Mouse (Mus musculus) hindbrain, embryonic 16.5 days (tissue): ENCODE results near the gene Slc13a3. TPM values are rescaled to one million over a fixed set of nuclear protein-coding genes. Genes with fewer than 3 reads are reported as not detected.

Source experiments
- ATAC-seq: fragments of 200-750 bp; cut with Nextera tagmentation; 2 replicates; pipeline ENCODE4 v1.8.0; 2017; ENCODE audit warnings: moderate TSS enrichment, moderate library complexity
- H3K27ac ChIP-seq: fragments of 300-500 bp; sonication (generic); 2 replicates; pipeline ENCODE4 v1.5.1; 2014; ENCODE audit warnings: low read depth, mild to moderate bottlenecking, control low read depth, low read length, moderate library complexity
- H3K27me3 ChIP-seq: fragments of 300-500 bp; sonication (generic); replicated peaks from 2 replicates; pipeline ENCODE4 v1.6.1; 2014; ENCODE audit warnings: low read length; ENCODE audit not compliant: control insufficient read depth, insufficient read depth
- H3K36me3 ChIP-seq: fragments of 300-500 bp; sonication (generic); 2 replicates; pipeline ENCODE4 v1.6.1; 2014; ENCODE audit warnings: mild to moderate bottlenecking, low read length, moderate library complexity, mixed read lengths; ENCODE audit not compliant: control insufficient read depth, insufficient read depth
- H3K4me1 ChIP-seq: fragments of 300-500 bp; sonication (generic); 2 replicates; pipeline ENCODE4 v1.6.1; 2014; ENCODE audit warnings: low read depth, low read length; ENCODE audit not compliant: control insufficient read depth, insufficient read depth
- H3K4me2 ChIP-seq: fragments of 300-500 bp; sonication (generic); 2 replicates; pipeline ENCODE4 v1.6.1; 2014; ENCODE audit warnings: mild to moderate bottlenecking, low read length, control low read depth, moderate library complexity
- H3K4me3 ChIP-seq: fragments of 300-500 bp; sonication (generic); 2 replicates; pipeline ENCODE4 v1.5.1; 2014; ENCODE audit warnings: mild to moderate bottlenecking, low read length, control low read depth, moderate library complexity
- H3K9ac ChIP-seq: fragments of 300-500 bp; sonication (generic); 2 replicates; pipeline ENCODE4 v1.6.1; 2014; ENCODE audit warnings: low read depth, mild to moderate bottlenecking, control low read depth, low read length, moderate library complexity
- H3K9me3 ChIP-seq: fragments of 300-500 bp; sonication (generic); 2 replicates; pipeline ENCODE4 v1.6.1; 2014; ENCODE audit warnings: mild to moderate bottlenecking, low read length, moderate library complexity; ENCODE audit not compliant: control insufficient read depth
- WGBS: fragments of 180-500 bp; shearing (Covaris S2); extraction: QIAGEN DNeasy Blood & Tissue Kit; methylation state at CpG from one replicate; pipeline ENCODE4 v1.1.7; 2014; 5-methylcytosine and 5-hydroxymethylcytosine counted together
- polyA plus RNA-seq: library from polyadenylated mRNA; unstranded; fragments of >200 nt; fragmentation: Nextera tagmentation; extraction: Ambion mirVana; gene quantifications from 2 replicates; pipeline ENCODE4 v1.2.1, GENCODE M21; 2015

Gene Slc13a3
- polyA plus RNA-seq, 1 experiment from 2014 or later, result 11.7 TPM

DNA sequence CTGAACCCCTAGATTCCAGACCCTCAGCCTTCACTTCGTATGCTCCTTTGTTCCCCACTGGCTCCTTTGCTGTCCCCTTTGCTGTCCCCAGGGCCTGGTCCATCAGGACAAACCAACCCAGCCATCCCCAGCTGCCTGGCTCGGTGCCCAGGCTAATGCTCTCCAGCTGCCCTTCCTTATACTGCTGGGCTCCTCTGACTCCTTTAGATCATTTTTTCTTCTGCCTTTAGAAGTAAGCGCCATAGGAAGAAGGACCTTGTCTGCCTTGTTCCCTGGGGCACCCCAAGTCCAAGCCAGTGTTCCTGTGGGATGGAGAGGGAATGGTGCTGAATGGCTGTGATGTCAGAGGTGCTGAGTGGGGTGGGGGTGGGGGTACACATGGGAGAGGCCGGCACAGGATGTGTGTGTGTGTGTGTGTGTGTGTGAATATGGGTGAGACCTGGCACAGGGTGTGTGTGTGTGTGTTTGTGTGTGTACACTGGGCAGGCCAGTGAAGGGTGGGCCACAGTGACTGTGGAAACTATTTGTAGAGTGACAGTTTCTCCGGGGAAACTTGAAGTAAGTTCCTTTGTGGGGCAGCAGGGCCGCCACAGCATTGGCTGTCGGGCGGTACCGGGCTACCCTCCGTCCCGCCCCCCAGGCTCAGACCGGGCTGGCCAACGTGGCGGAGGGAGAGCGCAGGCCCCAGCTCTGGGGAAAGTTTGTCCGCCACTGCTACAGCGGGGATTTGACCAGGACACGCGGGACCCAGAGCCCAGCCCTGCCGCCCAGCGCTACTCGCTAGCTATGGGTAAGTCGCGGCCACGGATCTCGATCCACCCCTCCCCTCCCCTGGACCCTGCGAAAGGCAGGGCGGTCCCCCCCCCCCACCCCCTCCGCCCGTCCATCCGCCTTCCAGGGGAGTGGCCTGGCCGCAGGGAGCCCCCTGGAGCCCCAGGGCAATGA, 30.5 kb upstream of the Slc13a3 start, which contains the start of gene Slc2a10:
Slc2a10 (plus strand) TSS at position 529 of the 945 bp plus-strand sequence.
- H3K36me3 ChIP-seq, result no peaks in the 10 kb centered on the region
- no peaks in the 10 kb centered on the region; the same call in 1 of the 2 replicates for H3K27me3 ChIP-seq
- peak; percentile 83 for ATAC-seq
- peak within 1 kb of the TSS; percentile 51; the same call in 1 of the 2 replicates for H3K27ac ChIP-seq
- H3K4me1 ChIP-seq, result peaks cover 10% of the 10 kb centered on the region
- 4% methylated on average over 29 of the region's 32 CpGs for WGBS
- peak within 1 kb of the TSS; percentile 56 for H3K9ac ChIP-seq
- H3K9me3 ChIP-seq, result no peaks in the 10 kb centered on the region
- H3K4me3 ChIP-seq, result peak within 1 kb of the TSS; percentile 34
- peak within 1 kb of the TSS; percentile 54 for H3K4me2 ChIP-seq

DNA sequence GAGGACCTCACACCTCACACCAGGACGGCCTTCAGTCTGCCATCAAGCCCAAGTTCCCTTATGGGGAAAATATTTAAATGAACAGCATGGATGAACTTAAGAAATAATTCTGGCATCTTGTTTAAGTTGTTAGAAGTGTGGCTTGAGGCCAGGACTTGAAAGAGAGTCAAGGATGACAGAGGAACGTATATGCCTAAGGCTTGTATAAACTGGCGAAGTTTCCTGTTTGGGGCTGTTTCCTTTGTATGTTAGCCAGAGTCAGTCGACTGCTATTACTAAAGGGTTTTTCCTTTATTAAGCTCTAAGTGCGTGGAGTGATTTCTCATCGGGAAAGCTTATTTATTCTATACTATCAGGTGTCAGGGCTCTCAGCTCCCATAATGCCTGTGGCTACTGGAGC, 25.8 kb upstream of the Slc13a3 start:
- Histone ChIP-seq H3K27me3 (no peaks in the 10 kb centered on the region), H3K9ac (no peak overlapping the region), H3K36me3 (no peaks in the 10 kb centered on the region), H3K4me2 (no peak overlapping the region), H3K4me1 (peaks cover 7% of the 10 kb centered on the region), H3K27ac (no peak overlapping the region), H3K4me3 (no peak overlapping the region), H3K9me3 (no peaks in the 10 kb centered on the region)
- ATAC-seq, result no peak
- WGBS, result 76% methylated on average over 6 of the region's 6 CpGs

DNA sequence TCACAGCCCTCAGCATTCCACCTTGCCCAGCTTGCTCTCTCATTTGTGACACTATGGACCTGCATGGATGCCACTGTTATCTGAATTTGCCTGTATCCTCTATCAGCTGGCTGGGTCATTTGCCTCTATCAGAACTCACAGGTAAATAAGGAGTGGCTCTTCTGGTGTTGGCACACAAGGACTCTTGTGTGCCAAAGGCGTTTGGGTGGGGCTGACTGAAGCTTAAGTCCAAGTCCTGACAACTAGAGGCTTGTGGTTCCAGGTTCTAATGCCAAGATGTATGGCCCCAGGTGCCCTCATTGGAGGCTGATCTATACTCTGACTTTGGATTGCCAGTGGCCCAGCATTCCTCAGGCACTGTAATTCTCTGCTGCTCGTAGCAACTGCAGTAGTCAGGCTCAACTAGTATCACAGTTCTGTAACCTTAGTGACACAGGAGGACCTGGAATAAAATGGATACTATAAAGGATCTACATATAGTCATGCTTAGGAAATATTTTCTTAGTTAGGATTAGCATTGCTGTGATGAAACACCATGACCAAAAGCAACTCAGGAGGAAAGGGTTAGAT, 24.8 kb upstream of the Slc13a3 start:
- Histone ChIP-seq H3K27me3 (no peaks in the 10 kb centered on the region), H3K4me3 (no peak overlapping the region), H3K9ac (no peak overlapping the region), H3K36me3 (no peaks in the 10 kb centered on the region), H3K27ac (no peak overlapping the region), H3K4me2 (no peak overlapping the region), H3K9me3 (no peaks in the 10 kb centered on the region), H3K4me1 (peaks cover 7% of the 10 kb centered on the region)
- 85% methylated on average over 2 of the region's 2 CpGs for WGBS
- no peak for ATAC-seq

DNA sequence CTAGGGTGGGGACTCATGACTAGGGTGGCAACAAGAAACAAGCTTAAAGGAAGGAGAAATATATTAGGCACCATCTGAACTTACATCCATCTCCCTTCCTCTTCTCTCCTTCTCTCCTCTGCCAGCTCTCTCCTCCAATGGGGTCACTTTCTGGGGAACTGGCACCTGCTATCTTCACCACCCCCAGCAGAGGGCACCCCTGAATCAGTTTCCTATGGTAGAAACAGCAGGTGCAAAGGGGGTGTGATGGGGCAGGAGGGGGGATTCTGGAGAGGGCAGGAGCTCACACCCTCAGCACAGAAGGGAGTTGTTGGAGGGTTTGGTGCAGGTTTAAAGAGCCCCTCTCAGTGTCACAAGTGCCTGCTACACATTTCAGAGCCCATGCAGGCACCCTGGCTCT, 23.2 kb upstream of the Slc13a3 start:
- H3K4me3 ChIP-seq, result no peak overlapping the region
- no peak for ATAC-seq
- no peaks in the 10 kb centered on the region for H3K36me3 ChIP-seq
- H3K4me1 ChIP-seq, result peaks cover 13% of the 10 kb centered on the region
- H3K4me2 ChIP-seq, result no peak overlapping the region
- no peaks in the 10 kb centered on the region for H3K27me3 ChIP-seq
- H3K27ac ChIP-seq, result no peak overlapping the region
- no peak overlapping the region for H3K9ac ChIP-seq
- no peaks in the 10 kb centered on the region for H3K9me3 ChIP-seq

DNA sequence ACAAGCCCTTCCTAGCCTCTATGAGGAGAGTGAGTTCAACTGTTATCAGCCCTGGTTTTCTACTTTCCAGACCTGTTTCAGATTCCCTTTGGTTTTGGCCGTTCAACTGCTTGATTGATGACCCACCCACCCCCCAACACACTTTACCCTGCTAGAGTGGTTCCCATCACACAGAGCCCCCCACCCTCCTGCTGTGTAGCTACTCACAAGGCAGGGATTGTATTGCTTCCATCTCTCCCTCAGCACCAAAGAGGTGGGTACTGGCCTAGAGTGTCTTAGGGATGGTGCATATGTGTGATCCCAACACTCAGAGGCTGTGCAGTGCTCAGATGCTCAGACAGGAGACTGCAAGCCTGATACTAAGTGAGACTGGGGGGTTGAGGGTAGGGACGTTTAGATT, 21.5 kb upstream of the Slc13a3 start:
- Histone ChIP-seq H3K9ac (no peak overlapping the region), H3K36me3 (peaks cover 11% of the 10 kb centered on the region), H3K27ac (peak overlapping the region; percentile 85), H3K27me3 (no peaks in the 10 kb centered on the region), H3K4me1 (peaks cover 13% of the 10 kb centered on the region), H3K4me2 (peak overlapping the region; percentile 66; the same call in 1 of the 2 replicates), H3K9me3 (no peaks in the 10 kb centered on the region), H3K4me3 (no peak overlapping the region)
- no peak for ATAC-seq
- 41% methylated on average over 2 of the region's 2 CpGs for WGBS

DNA sequence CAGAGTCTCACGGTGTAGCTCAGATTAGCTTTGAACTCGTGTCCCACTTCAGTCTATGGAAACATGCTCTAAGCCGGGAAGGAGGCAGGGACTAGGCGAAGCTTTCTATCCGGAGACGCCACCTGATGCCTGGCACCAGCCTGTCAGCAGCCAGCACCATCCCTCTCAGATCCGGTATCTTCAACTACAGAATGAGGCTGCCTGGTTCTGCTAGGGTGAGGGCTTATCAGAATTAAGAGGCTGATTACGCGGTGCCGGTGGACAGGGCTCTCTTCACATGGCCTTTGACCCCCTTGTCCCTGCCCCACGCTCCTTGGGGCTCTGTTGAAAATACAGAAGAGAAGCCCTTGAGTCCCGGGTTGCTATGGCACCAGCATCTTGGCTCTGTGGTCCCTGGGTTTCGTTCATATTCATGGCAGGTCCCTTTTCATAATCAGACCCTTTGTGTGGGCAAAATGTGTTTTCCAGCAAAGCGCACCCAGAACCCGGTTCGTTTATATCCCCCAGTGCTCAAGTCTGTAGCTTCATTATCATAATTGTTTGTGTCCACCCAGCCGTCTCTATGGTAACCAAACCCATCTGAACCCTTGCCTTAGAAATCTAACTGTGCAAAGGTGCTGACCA, 20.7 kb upstream of the Slc13a3 start:
- peak; percentile 68 for ATAC-seq
- H3K36me3 ChIP-seq, result peaks cover 18% of the 10 kb centered on the region
- peaks cover 13% of the 10 kb centered on the region for H3K4me1 ChIP-seq
- H3K4me2 ChIP-seq, result peak overlapping the region; percentile 66
- peak overlapping the region; percentile 73 for H3K4me3 ChIP-seq
- peak overlapping the region; percentile 85 for H3K27ac ChIP-seq
- H3K9ac ChIP-seq, result peak overlapping the region; percentile 82
- H3K9me3 ChIP-seq, result no peaks in the 10 kb centered on the region
- H3K27me3 ChIP-seq, result no peaks in the 10 kb centered on the region
- WGBS, result 7% methylated on average over 17 of the region's 17 CpGs

DNA sequence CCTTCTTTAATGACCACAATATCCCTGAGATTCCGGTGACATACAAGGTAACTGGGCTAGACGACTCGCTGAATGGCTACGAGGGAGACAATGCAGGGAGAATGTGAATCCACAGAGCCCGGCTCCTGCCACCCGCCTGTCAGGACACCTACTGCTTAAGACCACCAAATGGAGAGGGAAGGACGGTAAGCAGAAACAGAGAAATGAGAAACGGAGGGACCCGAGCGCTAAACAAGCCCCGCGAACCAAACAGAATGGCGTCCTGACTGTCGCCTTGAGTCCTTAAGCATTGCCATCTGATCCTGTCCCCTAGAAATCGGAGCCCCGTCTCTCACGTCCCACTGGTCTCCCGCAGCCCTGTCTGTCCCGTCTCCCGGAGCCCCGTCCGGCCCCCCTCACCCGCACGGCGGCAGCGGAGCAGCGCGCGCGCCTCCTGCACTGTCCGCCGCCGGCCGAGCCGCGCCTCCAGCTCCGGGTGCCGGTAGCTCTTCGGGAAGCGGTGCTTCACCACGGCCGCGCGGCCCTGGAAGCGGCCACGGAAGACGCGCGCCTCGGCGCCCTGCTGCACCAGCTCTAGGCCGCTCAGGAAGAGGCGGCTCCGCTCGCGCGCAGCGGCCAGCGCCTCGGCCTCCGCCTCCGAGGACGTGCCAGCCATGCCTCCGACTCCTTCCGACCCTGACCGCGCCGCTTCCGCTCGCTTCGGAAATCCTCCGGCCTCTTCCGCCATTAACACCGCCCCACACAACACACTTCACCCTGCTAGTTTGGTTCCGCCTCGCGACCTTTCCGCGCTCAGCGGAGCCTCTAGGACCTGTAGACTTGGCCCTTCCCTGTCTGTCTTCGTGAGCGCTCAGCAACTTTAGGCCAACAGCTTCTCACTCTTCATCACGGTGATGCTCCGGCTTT, 19.9 kb upstream of the Slc13a3 start, which contains the start of gene Trp53rka:
Trp53rka (minus strand) TSS at position 677 of the 906 bp plus-strand sequence.
- peak within 1 kb of the TSS; percentile 85 for H3K27ac ChIP-seq
- H3K36me3 ChIP-seq, result peaks cover 19% of the 10 kb centered on the region
- peaks cover 13% of the 10 kb centered on the region for H3K4me1 ChIP-seq
- ATAC-seq, result peak; percentile 91
- peak within 1 kb of the TSS; percentile 73 for H3K4me3 ChIP-seq
- H3K9me3 ChIP-seq, result no peaks in the 10 kb centered on the region
- no peaks in the 10 kb centered on the region for H3K27me3 ChIP-seq
- H3K9ac ChIP-seq, result peak within 1 kb of the TSS; percentile 82
- H3K4me2 ChIP-seq, result peak within 1 kb of the TSS; percentile 66
- WGBS, result under 1% methylated on average over 63 of the region's 84 CpGs

DNA sequence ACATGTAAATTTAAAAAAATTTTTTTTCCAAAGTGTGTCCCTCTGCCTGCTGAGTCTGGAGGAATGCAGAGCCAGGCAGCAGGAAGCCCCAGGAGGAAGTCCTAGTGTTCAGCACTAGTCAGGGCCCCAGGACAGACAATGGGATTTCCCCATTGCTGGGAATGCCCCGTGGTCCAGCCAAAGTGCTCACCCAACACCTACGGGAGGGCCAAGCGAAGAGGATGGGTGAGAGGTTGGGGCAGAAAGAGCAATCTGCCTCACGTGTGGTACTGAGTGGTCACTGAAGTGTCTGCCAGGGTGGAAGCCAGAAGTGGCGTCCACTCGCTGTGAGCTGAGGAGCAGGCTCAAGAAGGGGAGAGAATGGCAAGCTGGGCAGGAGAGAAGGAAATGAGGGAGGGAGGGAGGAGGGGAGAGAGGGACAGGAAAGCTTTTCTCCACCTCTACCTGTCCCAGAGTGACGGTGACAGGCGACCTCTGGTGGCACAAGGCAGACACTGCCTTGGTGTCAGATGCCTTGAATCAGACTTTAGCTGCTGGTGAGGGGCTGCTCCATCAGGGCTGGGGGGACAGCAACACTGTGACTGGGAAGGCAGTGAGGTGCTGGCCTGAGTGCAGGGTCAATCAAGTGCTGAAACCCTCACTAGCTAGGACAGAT, 14.0 kb upstream of the Slc13a3 start:
- Histone ChIP-seq H3K36me3 (peaks cover 19% of the 10 kb centered on the region), H3K4me2 (no peak overlapping the region), H3K9ac (no peak overlapping the region), H3K9me3 (no peaks in the 10 kb centered on the region), H3K27me3 (no peaks in the 10 kb centered on the region), H3K4me1 (peaks cover 11% of the 10 kb centered on the region), H3K27ac (no peak overlapping the region; the same call in 1 of the 2 replicates), H3K4me3 (no peak overlapping the region)
- ATAC-seq, result peak; percentile 68
- 30% methylated on average over 8 of the region's 8 CpGs for WGBS
